ENCODE assay signal across 10 mouse cellular contexts in the genomic region with DNA sequence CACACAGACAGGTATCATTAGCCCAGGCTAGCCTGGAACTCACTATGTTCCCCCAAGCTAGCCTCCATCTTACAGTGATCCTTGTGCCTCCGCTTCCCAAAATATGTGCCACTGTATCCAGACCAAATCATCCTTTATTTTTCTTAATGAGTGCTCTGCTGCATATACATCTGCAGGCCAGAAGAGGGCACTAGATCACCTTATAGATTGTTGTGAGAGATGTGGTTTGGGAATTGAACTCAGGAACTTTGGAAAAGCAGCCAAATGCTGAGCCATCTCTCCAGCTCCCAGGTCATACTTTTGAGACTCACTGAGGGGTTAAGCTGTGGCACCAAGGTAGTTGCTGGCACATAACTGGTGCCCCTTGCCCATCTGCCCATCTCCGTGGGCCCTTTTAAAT. TPM values are rescaled to one million over a fixed set of nuclear protein-coding genes. Genes with fewer than 3 reads are reported as not detected.
A peak's percentile ranks its signal among the peaks of the same experiment; 100 is the strongest.
DNase-seq lines count a peak whose midpoint lies in the region; ATAC-seq and TF ChIP-seq lines count a peak whose summit lies in the region.
"Had no signal": no experiment of that assay in that cellular context is flagged by ENCODE, and none has a peak within 500 bp of the region (broad histone marks: within the 10 kb centered on the region; RNA-seq: fewer than 3 reads in every experiment).

No protein-coding gene starts in this region.

- no peak overlapping the region for H3K9ac ChIP-seq in hindbrain, embryonic 14.5 days
- H3K9ac ChIP-seq in stomach, postnatal 0 days (ENCODE audit: low read length), result no peak overlapping the region
- H3K9ac ChIP-seq: liver, embryonic 13.5 days had no signal

- H3K36me3 ChIP-seq in hindbrain, embryonic 14.5 days (replicated peaks; ENCODE audit: control insufficient read depth, insufficient read depth), result no peaks in the 10 kb centered on the region
- H3K36me3 ChIP-seq in hindbrain, embryonic 10.5 days, result no peaks in the 10 kb centered on the region
- no peaks in the 10 kb centered on the region for H3K36me3 ChIP-seq in thymus, adult 2 months (ENCODE audit: control insufficient read depth, insufficient read depth, low read length)
- H3K36me3 ChIP-seq in stomach, postnatal 0 days (ENCODE audit: control insufficient read depth, insufficient read depth, low read length), result no peaks in the 10 kb centered on the region
- H3K36me3 ChIP-seq: liver, embryonic 13.5 days had no signal

- WGBS in hindbrain, embryonic 14.5 days, result 50% methylated on average over 2 of the region's 2 CpGs
- 59% methylated on average over 2 of the region's 2 CpGs for WGBS in hindbrain, embryonic 10.5 days
- 62% methylated on average over 2 of the region's 2 CpGs for WGBS in thymus, adult 2 months
- WGBS in stomach, postnatal 0 days, result 63% methylated on average over 2 of the region's 2 CpGs

- H3K9me3 ChIP-seq in hindbrain, embryonic 14.5 days (ENCODE audit: control insufficient read depth, low read length), result no peaks in the 10 kb centered on the region
- H3K9me3 ChIP-seq in hindbrain, embryonic 10.5 days, result no peaks in the 10 kb centered on the region
- H3K9me3 ChIP-seq in stomach, postnatal 0 days (ENCODE audit: control insufficient read depth, low read length), result no peaks in the 10 kb centered on the region
- H3K9me3 ChIP-seq: liver, embryonic 13.5 days had no signal

- H3K4me3 ChIP-seq in hindbrain, embryonic 14.5 days (replicated peaks; ENCODE audit: low read length), result no peak overlapping the region
- no peak overlapping the region for H3K4me3 ChIP-seq in hindbrain, embryonic 10.5 days
- H3K4me3 ChIP-seq in thymus, adult 2 months (ENCODE audit: control insufficient read depth, insufficient read depth, low read length), result no peak overlapping the region
- no peak overlapping the region for H3K4me3 ChIP-seq in stomach, postnatal 0 days (ENCODE audit: low read depth, low read length)
- H3K4me3 ChIP-seq: liver, embryonic 13.5 days had no signal

- no peak for TF ChIP-seq CTCF in thymus, adult 2 months (IDR thresholded peaks at IDR 0.05; ENCODE audit: borderline replicate concordance, control insufficient read depth, extremely low read depth, insufficient read depth, low read length, poor library complexity)
- TF ChIP-seq CTCF in brain, embryonic 14.5 days (IDR thresholded peaks at IDR 0.05; ENCODE audit: borderline replicate concordance, extremely low read depth, insufficient read depth, insufficient read length), result peak; percentile 49; the same call in 1 of the 2 replicates
- peak; percentile 91 for TF ChIP-seq CTCF in stomach, postnatal 0 days (IDR thresholded peaks at IDR 0.05; ENCODE audit: low read depth)

- no peak for ATAC-seq in hindbrain, embryonic 14.5 days (ENCODE audit: low FRiP score)
- no peak for ATAC-seq in stomach, postnatal 0 days (ENCODE audit: low FRiP score, low TSS enrichment)
- ATAC-seq in megakaryocyte-erythroid progenitor cell, adult 5-6 weeks (replicated peaks; ENCODE audit: low FRiP score, low TSS enrichment, poor library complexity, severe bottlenecking), result no peak

- H3K27me3 ChIP-seq in hindbrain, embryonic 14.5 days (ENCODE audit: control insufficient read depth, insufficient read depth, low read length), result no peaks in the 10 kb centered on the region
- no peaks in the 10 kb centered on the region for H3K27me3 ChIP-seq in hindbrain, embryonic 10.5 days (ENCODE audit: insufficient read depth, poor library complexity, severe bottlenecking)
- H3K27me3 ChIP-seq in thymus, adult 2 months (ENCODE audit: control insufficient read depth, insufficient read depth, low read length), result no peaks in the 10 kb centered on the region
- H3K27me3 ChIP-seq in stomach, postnatal 0 days (ENCODE audit: control insufficient read depth, insufficient read depth, low read length), result no peaks in the 10 kb centered on the region
- H3K27me3 ChIP-seq: liver, embryonic 13.5 days had no signal

- H3K4me2 ChIP-seq in hindbrain, embryonic 14.5 days (replicated peaks), result no peak overlapping the region
- H3K4me2 ChIP-seq in stomach, postnatal 0 days (replicated peaks; ENCODE audit: low read depth), result no peak overlapping the region
- H3K4me2 ChIP-seq: liver, embryonic 13.5 days had no signal

- TF ChIP-seq EP300 in stomach, postnatal 0 days (optimal IDR thresholded peaks at IDR 0.05), result no peak

- no peak overlapping the region for H3K27ac ChIP-seq in hindbrain, embryonic 14.5 days
- H3K27ac ChIP-seq in hindbrain, embryonic 10.5 days, result no peak overlapping the region
- no peak overlapping the region for H3K27ac ChIP-seq in thymus, adult 2 months (ENCODE audit: control insufficient read depth, insufficient read depth, low read length)
- no peak overlapping the region for H3K27ac ChIP-seq in stomach, postnatal 0 days (replicated peaks)

- DNase-seq in hindbrain, embryonic 14.5 days (ENCODE audit: low spot score), result peak; percentile 67
- no peak for DNase-seq in hindbrain, embryonic 10.5 days (ENCODE audit: low spot score)
- peak; percentile 31 for DNase-seq in thymus, postnatal 0 days (ENCODE audit: low spot score)
- no peak for DNase-seq in thymus, adult 2 months
- peak; percentile 58 for DNase-seq in brain, embryonic 14.5 days (ENCODE audit: low read depth)
- DNase-seq in stomach, postnatal 0 days (ENCODE audit: low spot score), result no peak
- no peak for DNase-seq in spleen, postnatal 10 days (ENCODE audit: low spot score in 2 of 2)
- DNase-seq: cerebellum, adult 9-11 months; liver, embryonic 13.5 days had no signal

- no peaks in the 10 kb centered on the region for H3K4me1 ChIP-seq in hindbrain, embryonic 14.5 days (replicated peaks; ENCODE audit: control insufficient read depth, insufficient read depth, low read length)
- 0 out of 2 replicates have a peak, but pooled peaks cover under 1% of the 10 kb centered on the region for H3K4me1 ChIP-seq in hindbrain, embryonic 10.5 days (replicated peaks)
- peaks cover 2% of the 10 kb centered on the region; the same call in 1 of the 2 replicates for H3K4me1 ChIP-seq in thymus, adult 2 months (replicated peaks; ENCODE audit: control insufficient read depth, insufficient read depth, low read length)
- no peaks in the 10 kb centered on the region for H3K4me1 ChIP-seq in stomach, postnatal 0 days (replicated peaks; ENCODE audit: control insufficient read depth, insufficient read depth)

- TF ChIP-seq POLR2A in thymus, adult 2 months (IDR thresholded peaks at IDR 0.05; ENCODE audit: control insufficient read depth, extremely low read depth, insufficient read depth, low read length, poor library complexity), result no peak
- TF ChIP-seq POLR2A in brain, embryonic 14.5 days (IDR thresholded peaks at IDR 0.05; ENCODE audit: borderline replicate concordance, extremely low read depth, insufficient read depth, insufficient read length, poor library complexity, severe bottlenecking), result no peak

RNA-seq across cellular contexts. Expression of gene Fam129b, which starts 11.2 kb away (rescaled TPM):
- 16.8 and 19.4 TPM in 2 replicates for polyA plus RNA-seq in hindbrain, embryonic 14.5 days (2014; fragmentation: Nextera tagmentation; extraction: Ambion mirVana)
- polyA plus RNA-seq in hindbrain, embryonic 10.5 days (2016; fragmentation: Nextera tagmentation; extraction: Ambion mirVana), result 34.3 and 36.1 TPM in 2 replicates
- polyA plus RNA-seq in thymus, postnatal 0 days (2015; fragmentation: Nextera tagmentation; extraction: Ambion mirVana), result 10.9 and 12.4 TPM in 2 replicates
- polyA plus RNA-seq in thymus, adult 2 months (2012; rRNA removed), result 20.8 and 22.9 TPM in 2 replicates
- polyA plus RNA-seq in brain, embryonic 14.5 days (2012; rRNA removed), result 40.2 and 47.0 TPM in 2 replicates
- polyA plus RNA-seq in stomach, postnatal 0 days (2015; fragmentation: Nextera tagmentation; extraction: Ambion mirVana), result 90.7 and 101 TPM in 2 replicates
- total RNA-seq in megakaryocyte-erythroid progenitor cell, adult 5-6 weeks (2014; fragmentation: Nextera tagmentation), result 9.0 and 16.3 TPM in 2 replicates
- total RNA-seq in megakaryocyte-erythroid progenitor cell, adult 5-6 weeks (2017), result 13.8 TPM in 2 replicates

RNA-seq across cellular contexts. Expression of gene Stxbp1, which starts 17.7 kb away (rescaled TPM):
- polyA plus RNA-seq in hindbrain, embryonic 14.5 days (2014; fragmentation: Nextera tagmentation; extraction: Ambion mirVana), result 275 and 317 TPM in 2 replicates
- polyA plus RNA-seq in hindbrain, embryonic 10.5 days (2016; fragmentation: Nextera tagmentation; extraction: Ambion mirVana), result 40.1 and 63.3 TPM in 2 replicates
- polyA plus RNA-seq in thymus, postnatal 0 days (2015; fragmentation: Nextera tagmentation; extraction: Ambion mirVana), result 6.0 and 7.0 TPM in 2 replicates
- polyA plus RNA-seq in thymus, adult 2 months (2012; rRNA removed), result 6.6 and 8.3 TPM in 2 replicates
- polyA plus RNA-seq in brain, embryonic 14.5 days (2012; rRNA removed), result 170 and 238 TPM in 2 replicates
- 9.3 and 9.5 TPM in 2 replicates for polyA plus RNA-seq in stomach, postnatal 0 days (2015; fragmentation: Nextera tagmentation; extraction: Ambion mirVana)
- total RNA-seq in megakaryocyte-erythroid progenitor cell, adult 5-6 weeks (2014; fragmentation: Nextera tagmentation), result 30.2 and 47.7 TPM in 2 replicates
- total RNA-seq in megakaryocyte-erythroid progenitor cell, adult 5-6 weeks (2017), result 6.5 and 10.4 TPM in 2 replicates

Comparison
In these comparisons a context has a peak if more than half of its experiments do, and no peak if none do; other contexts are left out.
1. DNase-seq: peak in hindbrain, embryonic 14.5 days (single experiment), thymus, postnatal 0 days (single experiment) and brain, embryonic 14.5 days (single experiment); none in hindbrain, embryonic 10.5 days (single experiment), thymus, adult 2 months (single experiment), stomach, postnatal 0 days (single experiment) and spleen, postnatal 10 days (0 of 2).